Mouse (Mus musculus): ENCODE results near the gene Diaph3. TPM values are rescaled to one million over a fixed set of nuclear protein-coding genes. Genes with fewer than 3 reads are reported as not detected.

Diaph3 gene
- total RNA-seq (2021) (1 to 10 TPM in 1 of 2 experiments, under 1 TPM in 1; 0.70 to 4.6 TPM), polyA plus RNA-seq (2012; rRNA removed) (0.21 and 0.41 TPM in 2 replicates)
- long read RNA-seq, partial matches to known transcripts = 0 of 3 reads
- long read RNA-seq, other reads (novel, unspliced or antisense) = 2 of 3 reads

DNA sequence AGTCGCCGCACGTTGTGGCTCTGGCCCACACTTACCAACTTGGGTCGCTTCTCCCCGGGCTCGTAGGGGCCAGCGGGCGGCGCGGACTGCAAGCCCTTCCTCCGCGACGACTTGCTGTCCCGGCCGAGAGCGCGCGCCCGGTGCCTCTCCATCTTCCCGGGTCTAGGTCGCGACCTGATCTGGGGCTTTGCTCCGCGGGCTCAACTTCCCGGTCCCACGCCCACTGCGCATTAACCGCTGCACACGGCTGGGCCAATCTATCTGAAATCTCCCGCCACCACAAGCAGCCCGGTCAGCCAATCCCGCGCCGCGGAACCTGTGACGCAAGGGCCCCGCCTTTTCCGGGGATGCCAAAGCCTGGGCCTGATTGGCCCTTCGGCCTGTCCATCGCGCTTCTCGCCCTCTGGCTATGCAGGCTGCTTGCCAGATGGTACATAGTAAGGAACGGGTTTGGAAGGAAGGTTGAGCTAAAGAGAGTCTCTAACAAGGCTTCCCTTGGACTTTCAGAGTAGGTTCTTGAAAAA, at the start of gene Diaph3:
Gene Diaph3 (minus strand): TSS at position 273 of the 524 bp plus-strand sequence.
- no peak for TF ChIP-seq POLR2A (IDR thresholded peaks at IDR 0.05; ENCODE audit: insufficient read depth, low read depth, low read length)
- no peak for TF ChIP-seq CTCF (IDR thresholded peaks at IDR 0.05)
- no peak for TF ChIP-seq EP300 (IDR thresholded peaks at IDR 0.05; ENCODE audit: insufficient read depth, low read depth, low read length)
- Histone ChIP-seq H3K79me2 (replicated peaks; ENCODE audit: control insufficient read depth, insufficient read depth, low read length) (no peaks in the 10 kb centered on the region), H3K27me3 (ENCODE audit: control insufficient read depth, insufficient read depth, low read length) (no peaks in the 10 kb centered on the region), H3K4me3 (peak within 1 kb of the TSS; percentile 80), H3K9ac (ENCODE audit: low read depth, low read length) (peak within 1 kb of the TSS; percentile 29), H3K36me3 (ENCODE audit: control insufficient read depth, insufficient read depth, low read length) (no peaks in the 10 kb centered on the region), H3K4me1 (ENCODE audit: control insufficient read depth, insufficient read depth, low read length) (no peaks in the 10 kb centered on the region), H3K27ac (no peak within 1 kb of the TSS)
- WGBS = under 1% methylated on average over 43 of the region's 43 CpGs
- peak; percentile 94 for DNase-seq
- intact Hi-C loops (cut with DNase I) = no loop called here

DNA sequence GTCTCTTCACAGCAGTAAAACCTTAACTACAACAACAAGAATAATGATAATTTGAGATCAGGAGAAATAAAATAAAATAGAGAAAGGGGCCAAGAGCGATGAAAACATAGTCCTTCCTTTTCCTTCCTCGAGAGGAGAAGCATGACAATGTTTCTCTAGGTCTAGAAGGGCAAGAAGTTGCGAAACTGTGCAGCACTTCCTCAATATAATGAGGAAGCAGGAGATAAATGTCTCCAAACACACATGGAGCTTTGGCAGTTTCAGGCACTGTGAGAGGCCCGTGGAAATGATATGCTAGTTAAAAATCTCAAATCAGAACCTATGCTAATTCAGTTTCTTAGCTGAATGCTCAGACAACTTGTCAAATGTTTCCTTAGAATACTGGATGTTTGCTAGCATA, 49.6 kb upstream of the Diaph3 start:
- TF ChIP-seq POLR2A (IDR thresholded peaks at IDR 0.05; ENCODE audit: insufficient read depth, low read depth, low read length) (no peak), EP300 (IDR thresholded peaks at IDR 0.05; ENCODE audit: insufficient read depth, low read depth, low read length) (no peak), CTCF (IDR thresholded peaks at IDR 0.05) (no peak)
- no peak overlapping the region for H3K4me3 ChIP-seq
- peak in 1 of 2 experiments; percentile 11 for DNase-seq
- intact Hi-C loops (cut with DNase I) = no loop called here
- no peak overlapping the region for H3K9ac ChIP-seq (ENCODE audit: low read depth, low read length)
- H3K79me2 ChIP-seq (replicated peaks; ENCODE audit: control insufficient read depth, insufficient read depth, low read length) = no peaks in the 10 kb centered on the region
- H3K27me3 ChIP-seq (ENCODE audit: control insufficient read depth, insufficient read depth, low read length) = no peaks in the 10 kb centered on the region
- H3K27ac ChIP-seq = no peak overlapping the region
- H3K4me1 ChIP-seq (ENCODE audit: control insufficient read depth, insufficient read depth, low read length) = no peaks in the 10 kb centered on the region
- 39% methylated on average over 4 of the region's 4 CpGs for WGBS
- no peaks in the 10 kb centered on the region for H3K36me3 ChIP-seq (ENCODE audit: control insufficient read depth, insufficient read depth, low read length)

DNA sequence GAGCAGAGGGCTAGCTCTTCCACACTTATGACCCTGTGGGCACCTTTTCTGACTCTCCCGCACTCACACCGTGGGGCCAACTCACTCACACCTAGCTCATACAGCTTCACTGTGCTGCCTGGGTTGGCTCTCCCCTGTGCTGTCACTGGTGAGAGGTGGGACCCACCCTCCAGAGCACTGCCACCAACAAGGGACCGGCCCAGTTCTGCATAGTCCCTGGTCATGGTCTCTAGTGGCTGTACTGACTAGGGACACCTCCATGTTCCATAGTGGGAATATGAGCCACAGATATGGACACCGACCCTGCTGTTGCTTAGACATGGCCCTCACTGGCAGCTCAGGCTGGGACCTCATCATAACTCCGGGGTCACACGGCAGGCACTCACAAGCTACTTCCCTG, 30.5 kb upstream of the Diaph3 start:
- no peaks in the 10 kb centered on the region for H3K4me1 ChIP-seq (ENCODE audit: control insufficient read depth, insufficient read depth, low read length)
- no peak overlapping the region for H3K9ac ChIP-seq (ENCODE audit: low read depth, low read length)
- H3K27ac ChIP-seq = no peak overlapping the region
- H3K79me2 ChIP-seq (replicated peaks; ENCODE audit: control insufficient read depth, insufficient read depth, low read length) = no peaks in the 10 kb centered on the region
- no peak for DNase-seq
- 92% methylated on average over 6 of the region's 6 CpGs for WGBS
- no peak overlapping the region for H3K4me3 ChIP-seq
- TF ChIP-seq CTCF (IDR thresholded peaks at IDR 0.05) (no peak), POLR2A (IDR thresholded peaks at IDR 0.05; ENCODE audit: insufficient read depth, low read depth, low read length) (no peak), EP300 (IDR thresholded peaks at IDR 0.05; ENCODE audit: insufficient read depth, low read depth, low read length) (no peak)
- H3K27me3 ChIP-seq (ENCODE audit: control insufficient read depth, insufficient read depth, low read length) = no peaks in the 10 kb centered on the region
- H3K36me3 ChIP-seq (ENCODE audit: control insufficient read depth, insufficient read depth, low read length) = no peaks in the 10 kb centered on the region
- intact Hi-C loops (cut with DNase I) = no loop called here

DNA sequence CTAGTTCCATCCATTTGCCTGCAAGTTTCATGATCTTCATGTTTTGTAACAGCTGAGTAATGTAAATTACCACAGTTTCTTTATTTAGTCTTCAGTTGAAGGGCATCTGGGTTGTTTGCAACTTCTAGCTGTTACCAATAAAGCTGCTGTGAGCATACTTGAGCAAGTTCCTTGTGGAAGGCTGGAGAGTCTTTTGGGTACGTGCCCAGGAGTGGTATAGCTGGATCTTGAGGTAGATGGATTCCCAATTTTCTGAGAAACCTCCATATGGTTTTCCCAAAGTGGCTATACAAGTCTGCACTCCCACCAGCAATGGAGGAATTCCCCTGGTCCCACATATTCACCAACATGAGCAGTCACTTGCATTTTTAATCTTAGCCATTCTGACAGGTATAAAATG, 28.1 kb upstream of the Diaph3 start:
- no peaks in the 10 kb centered on the region for H3K79me2 ChIP-seq (replicated peaks; ENCODE audit: control insufficient read depth, insufficient read depth, low read length)
- no peaks in the 10 kb centered on the region for H3K36me3 ChIP-seq (ENCODE audit: control insufficient read depth, insufficient read depth, low read length)
- no peak overlapping the region for H3K27ac ChIP-seq
- 41% methylated on average over 1 of the region's 1 CpGs for WGBS
- no peak overlapping the region for H3K4me3 ChIP-seq
- no peak for DNase-seq
- intact Hi-C loops (cut with DNase I) = no loop called here
- H3K9ac ChIP-seq (ENCODE audit: low read depth, low read length) = no peak overlapping the region
- TF ChIP-seq EP300 (IDR thresholded peaks at IDR 0.05; ENCODE audit: insufficient read depth, low read depth, low read length) (no peak), POLR2A (IDR thresholded peaks at IDR 0.05; ENCODE audit: insufficient read depth, low read depth, low read length) (no peak), CTCF (IDR thresholded peaks at IDR 0.05) (no peak)
- H3K27me3 ChIP-seq (ENCODE audit: control insufficient read depth, insufficient read depth, low read length) = no peaks in the 10 kb centered on the region
- H3K4me1 ChIP-seq (ENCODE audit: control insufficient read depth, insufficient read depth, low read length) = no peaks in the 10 kb centered on the region

DNA sequence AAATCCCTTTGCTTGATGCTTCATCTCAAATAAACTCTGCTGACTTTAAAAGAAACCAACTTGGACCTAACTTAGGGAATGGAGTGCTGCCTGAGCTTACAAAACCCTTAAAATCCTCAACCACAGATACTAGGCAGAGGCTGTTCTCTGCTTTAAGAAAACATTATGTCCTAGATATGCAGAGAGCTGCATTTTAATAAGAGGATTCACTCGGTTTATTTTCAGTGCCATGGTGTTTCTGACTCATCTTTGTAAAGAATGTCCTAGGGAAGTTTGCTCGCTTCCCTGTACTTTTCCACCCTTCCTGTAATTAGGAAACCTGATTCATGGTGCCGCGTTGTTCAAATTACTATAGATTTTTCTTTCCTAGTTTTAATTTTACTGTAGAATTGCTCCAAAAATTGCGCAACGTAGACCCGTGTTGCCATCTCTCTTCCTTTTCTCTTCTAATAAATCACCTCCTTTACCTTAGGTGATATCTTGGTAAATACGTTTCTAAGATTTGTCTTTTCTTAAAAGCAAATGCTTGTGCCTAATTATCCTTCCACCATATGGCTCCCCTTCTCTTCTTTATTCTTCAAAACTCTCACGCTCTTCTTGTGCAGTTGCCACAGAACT, 14.7 kb upstream of the Diaph3 start:
- no peak for DNase-seq
- H3K9ac ChIP-seq (ENCODE audit: low read depth, low read length) = no peak overlapping the region
- WGBS = 72% methylated on average over 9 of the region's 9 CpGs
- no peak for TF ChIP-seq CTCF (IDR thresholded peaks at IDR 0.05)
- no peak for TF ChIP-seq POLR2A (IDR thresholded peaks at IDR 0.05; ENCODE audit: insufficient read depth, low read depth, low read length)
- no peak for TF ChIP-seq EP300 (IDR thresholded peaks at IDR 0.05; ENCODE audit: insufficient read depth, low read depth, low read length)
- H3K27ac ChIP-seq = no peak overlapping the region
- H3K79me2 ChIP-seq (replicated peaks; ENCODE audit: control insufficient read depth, insufficient read depth, low read length) = no peaks in the 10 kb centered on the region
- no peak overlapping the region for H3K4me3 ChIP-seq
- H3K36me3 ChIP-seq (ENCODE audit: control insufficient read depth, insufficient read depth, low read length) = no peaks in the 10 kb centered on the region
- no peaks in the 10 kb centered on the region for H3K27me3 ChIP-seq (ENCODE audit: control insufficient read depth, insufficient read depth, low read length)
- no peaks in the 10 kb centered on the region for H3K4me1 ChIP-seq (ENCODE audit: control insufficient read depth, insufficient read depth, low read length)
- intact Hi-C loops (cut with DNase I) = no loop called here

GRCm38 (mm10) chr14:87149684-87150083, 8.6 kb upstream of the Diaph3 start:
- DNase-seq = no peak
- no peak overlapping the region for H3K27ac ChIP-seq
- WGBS = 63% methylated on average over 6 of the region's 6 CpGs
- H3K79me2 ChIP-seq (replicated peaks; ENCODE audit: control insufficient read depth, insufficient read depth, low read length) = no peaks in the 10 kb centered on the region
- no peaks in the 10 kb centered on the region for H3K4me1 ChIP-seq (ENCODE audit: control insufficient read depth, insufficient read depth, low read length)
- H3K36me3 ChIP-seq (ENCODE audit: control insufficient read depth, insufficient read depth, low read length) = no peaks in the 10 kb centered on the region
- H3K27me3 ChIP-seq (ENCODE audit: control insufficient read depth, insufficient read depth, low read length) = no peaks in the 10 kb centered on the region
- H3K4me3 ChIP-seq = no peak overlapping the region
- intact Hi-C loops (cut with DNase I) = no loop called here
- no peak overlapping the region for H3K9ac ChIP-seq (ENCODE audit: low read depth, low read length)
- no peak for TF ChIP-seq EP300 (IDR thresholded peaks at IDR 0.05; ENCODE audit: insufficient read depth, low read depth, low read length)
- TF ChIP-seq POLR2A (IDR thresholded peaks at IDR 0.05; ENCODE audit: insufficient read depth, low read depth, low read length) = no peak
- no peak for TF ChIP-seq CTCF (IDR thresholded peaks at IDR 0.05)
